Mouse (Mus musculus): ENCODE data around the gene Ptprq.

GRCm38 (mm10) chr10:107725631-107726030 is 5.8 kb upstream of the Ptprq start:
- TF ChIP-seq CTCF (IDR thresholded peaks at IDR 0.05; ENCODE audit: control insufficient read depth, insufficient read depth, insufficient replicate concordance, low read depth, low read length) (no peak), POLR2A (IDR thresholded peaks at IDR 0.05; ENCODE audit: control insufficient read depth, low read depth, low read length) (no peak)

Data from testis, adult 2 months (tissue).